Mouse (Mus musculus) thymus, adult 2 months (tissue): ENCODE measurements at regions not wholly inside any gene's neighbourhood (a gene's known extent, or its start where the extent isn't known, plus 50 kb on each side); places are given as distances from the start of the nearest gene placed in this dataset.

Experiments
- CTCF ChIP-seq: fragments of 200-500 bp; IDR thresholded peaks from 2 replicates; pipeline ENCODE4 v1.5.1; 2012; ENCODE audit warnings: mild to moderate bottlenecking, control low read depth, low read length, moderate library complexity, borderline replicate concordance; ENCODE audit not compliant: control insufficient read depth, poor library complexity, insufficient read depth; ENCODE audit errors: extremely low read depth
- POLR2A ChIP-seq: fragments of 200-500 bp; IDR thresholded peaks from 2 replicates; pipeline ENCODE4 v1.6.1; 2012; ENCODE audit warnings: mild to moderate bottlenecking, low read length, control low read depth, moderate library complexity; ENCODE audit not compliant: control insufficient read depth, poor library complexity, insufficient read depth; ENCODE audit errors: extremely low read depth

- TF ChIP-seq POLR2A, result no peak
- no peak for TF ChIP-seq CTCF
Measured at GRCm38 (mm10) chr12:52377463-52377848, 126.3 kb upstream of the Arhgap5 start.
